Mouse (Mus musculus) embryonic stem cell, embryonic (primary cell): ENCODE results near the gene Cass4.

Experiments
- CTCF ChIA-PET, 4 experiments: fragments of 300-600 bp in 2 of 4; fragments of 350-600 bp in 2 of 4; sonication (Branson Sonifier 250); formaldehyde crosslinking; loops; one replicate each; lab custom pipeline; 2022; ENCODE audit warnings: inconsistent platforms in 2 of 4; lab: Charles Lee
- POLR2A ChIA-PET, 4 experiments: fragments of 300-600 bp in 2 of 4; fragments of 350-600 bp in 2 of 4; sonication (Branson Sonifier 250); formaldehyde crosslinking; loops; one replicate each; lab custom pipeline; 2022; ENCODE audit warnings: antibody characterized with exemption in 4 of 4, inconsistent platforms in 1 of 4; lab: Charles Lee

The Cass4 gene

GRCm38 (mm10) chr2:172406173-172406572, 12.6 kb downstream of the Cass4 start:
- POLR2A ChIA-PET = no interaction called here
- CTCF ChIA-PET = no interaction called here

- ChIA-PET CTCF (no interaction called here), POLR2A (interaction anchor here in 1 of 4 experiments (0.7 to 1.5 kb wide), 2 partner anchors 16 to 32 kb away, joined by 3 read pairs; no protein-coding TSS in a partner anchor)
These were observed 13.9 kb downstream of the Cass4 start for GRCm38 (mm10) chr2:172407499-172407898.

GRCm38 (mm10) chr2:172410686-172411085, 17.1 kb downstream of the Cass4 start:
- CTCF ChIA-PET = no interaction called here
- POLR2A ChIA-PET = interaction anchor here in 1 of 4 experiments (0.6 kb wide), 2 partner anchors 107 to 131 kb away, joined by 3 read pairs; no protein-coding TSS in a partner anchor

- CTCF ChIA-PET = interaction anchor here in 1 of 4 experiments (0.6 kb wide), 1 partner anchor 390 kb away, joined by 4 read pairs; no protein-coding TSS in a partner anchor
- POLR2A ChIA-PET = interaction anchor here in 1 of 4 experiments (0.6 kb wide), 1 partner anchor 107 kb away, joined by 3 read pairs; no protein-coding TSS in a partner anchor
These were observed 17.5 kb downstream of the Cass4 start for GRCm38 (mm10) chr2:172411091-172411490.

DNA sequence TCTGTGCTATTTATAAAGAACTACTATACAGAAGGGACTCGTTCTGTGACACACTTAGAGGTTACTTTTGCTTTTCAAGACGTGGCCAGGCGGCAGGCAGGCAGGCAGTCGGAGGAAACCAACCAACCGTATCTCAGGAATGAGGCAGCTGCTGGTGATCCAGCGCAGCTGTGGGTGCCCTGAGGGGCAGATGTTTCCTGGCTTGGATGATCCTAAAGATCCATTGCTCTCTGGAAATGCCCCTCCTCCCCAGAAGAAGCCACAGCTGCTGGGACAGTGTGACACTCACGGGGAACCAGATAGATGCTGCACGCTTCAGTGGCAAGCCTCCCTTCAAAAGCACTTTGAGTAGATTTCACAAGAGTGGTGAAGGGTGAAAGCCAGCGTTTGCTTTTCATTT, 18.9 kb downstream of the Cass4 start:
- POLR2A ChIA-PET = interaction anchor here in 2 of 4 experiments (0.6 to 1.3 kb wide), 3 partner anchors 25 to 1347 kb away, joined by 3 read pairs; no protein-coding TSS in a partner anchor
- CTCF ChIA-PET = no interaction called here

DNA sequence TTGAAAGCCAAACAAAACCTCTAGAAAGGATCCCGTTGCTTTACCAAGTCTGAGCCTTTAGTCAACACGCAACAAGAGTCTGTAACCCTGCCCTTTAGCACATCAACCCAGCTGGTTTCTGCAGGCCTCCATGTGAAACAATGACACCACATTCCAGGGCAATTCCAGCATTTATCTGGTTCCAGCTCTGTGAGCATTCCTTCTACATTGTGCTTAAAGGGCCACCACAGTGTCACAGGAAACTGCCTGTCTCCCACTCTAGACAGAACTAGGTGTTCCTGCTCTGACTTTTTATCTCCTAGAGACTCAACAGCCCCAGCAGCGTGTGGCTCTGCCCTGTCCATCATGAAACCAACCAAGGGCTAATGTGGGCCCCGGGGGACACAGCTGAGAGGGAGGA, 19.7 kb downstream of the Cass4 start:
- CTCF ChIA-PET = interaction anchor here in 1 of 4 experiments (0.6 kb wide), 1 partner anchor 727 kb away, joined by 3 read pairs; no protein-coding TSS in a partner anchor
- POLR2A ChIA-PET = interaction anchor here in 2 of 4 experiments (0.7 to 1.8 kb wide), 3 partner anchors 27 to 35 kb away, joined by 3 to 4 read pairs (median 3); partner anchors contain the start of gene Rtf2 (in 1 of the 2)

- CTCF ChIA-PET = interaction anchor here in 1 of 4 experiments (0.6 kb wide), 1 partner anchor 727 kb away, joined by 3 read pairs; no protein-coding TSS in a partner anchor
- POLR2A ChIA-PET = interaction anchor here in 1 of 4 experiments (1.8 kb wide), 2 partner anchors 10 to 26 kb away, joined by 4 to 9 read pairs; partner anchors contain the start of gene Rtf2
These were observed 20.3 kb downstream of the Cass4 start for GRCm38 (mm10) chr2:172413894-172414293.

DNA sequence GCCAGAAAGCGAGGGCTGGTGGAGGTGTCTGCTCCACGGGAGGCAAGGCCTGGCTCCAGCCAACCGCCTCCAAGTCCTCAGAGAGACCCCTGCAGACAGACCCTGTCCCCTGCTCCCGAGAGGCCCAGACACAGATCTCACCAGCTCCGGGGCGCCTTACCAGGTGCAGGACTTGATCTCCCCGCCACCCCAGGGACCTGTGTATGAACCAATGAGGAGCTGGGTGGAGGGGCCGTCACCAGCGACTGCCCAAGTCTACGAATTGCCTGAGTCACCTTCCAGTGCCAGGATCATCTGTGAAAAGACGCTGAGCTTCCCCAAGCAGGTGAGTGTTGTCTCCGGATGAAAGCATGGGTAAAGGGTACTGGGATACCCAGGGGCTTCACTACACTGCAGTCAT, 22.6 kb downstream of the Cass4 start:
- ChIA-PET POLR2A (interaction anchor here in 2 of 4 experiments (0.6 to 1.5 kb wide), 6 partner anchors 9 to 100 kb away, joined by 3 to 4 read pairs (median 3); partner anchors contain the start of genes Aurka (in 1 of the 2) and Cstf1 (in 1 of the 2)), CTCF (interaction anchor here in 1 of 4 experiments (1.2 to 1.5 kb wide), 2 partner anchors 38 to 62 kb away, joined by 3 to 4 read pairs; no protein-coding TSS in a partner anchor)

GRCm38 (mm10) chr2:172416876-172417275, 23.3 kb downstream of the Cass4 start:
- POLR2A ChIA-PET = interaction anchor here in 1 of 4 experiments (1.2 to 1.5 kb wide), 4 partner anchors 8 to 100 kb away, joined by 3 to 4 read pairs (median 3); partner anchors contain the start of genes Aurka and Cstf1
- CTCF ChIA-PET = interaction anchor here in 1 of 4 experiments (1.2 kb wide), 1 partner anchor 61 kb away, joined by 3 read pairs; no protein-coding TSS in a partner anchor

GRCm38 (mm10) chr2:172418208-172418607, 24.6 kb downstream of the Cass4 start:
- POLR2A ChIA-PET = interaction anchor here in 1 of 4 experiments (0.7 kb wide), 2 partner anchors 8 to 56 kb away, joined by 4 to 5 read pairs; no protein-coding TSS in a partner anchor
- CTCF ChIA-PET = interaction anchor here in 1 of 4 experiments (0.7 kb wide), 1 partner anchor 153 kb away, joined by 5 read pairs; no protein-coding TSS in a partner anchor

GRCm38 (mm10) chr2:172430609-172431008, 37.0 kb downstream of the Cass4 start:
- ChIA-PET CTCF (interaction anchor here in 1 of 4 experiments (0.6 kb wide), 1 partner anchor 9 kb away, joined by 11 read pairs; the partner anchor contains the start of gene Rtf2), POLR2A (interaction anchor here in 2 of 4 experiments (0.6 to 2.0 kb wide), 3 partner anchors 9 to 36 kb away, joined by 3 to 5 read pairs (median 4); partner anchors contain the start of gene Rtf2 (in 1 of the 2))

GRCm38 (mm10) chr2:172433746-172434145, 40.2 kb downstream of the Cass4 start:
- CTCF ChIA-PET = no interaction called here
- POLR2A ChIA-PET = no interaction called here

- ChIA-PET POLR2A (interaction anchor here in 2 of 4 experiments (0.8 to 1.5 kb wide), 2 partner anchors 50 to 59 kb away, joined by 3 read pairs; no protein-coding TSS in a partner anchor), CTCF (interaction anchor here in 1 of 4 experiments (0.6 kb wide), 1 partner anchor 12 kb away, joined by 3 read pairs; no protein-coding TSS in a partner anchor)
These were observed 43.9 kb downstream of the Cass4 start for GRCm38 (mm10) chr2:172437371-172437952.

- ChIA-PET POLR2A (interaction anchor here (0.6 to 3.6 kb wide), 55 partner anchors 9 to 349 kb away, joined by 3 to 23 read pairs (median 4); partner anchors contain the start of genes Aurka (in 3 of the 4), Cstf1 (in 3 of the 4), Cass4 (in 1 of the 4) and Fam210b (in 1 of the 4)), CTCF (interaction anchor here (0.6 to 2.2 kb wide), 22 partner anchors 9 to 1392 kb away, joined by 3 to 13 read pairs (median 5); partner anchors contain the start of genes Aurka (in 2 of the 4), Cstf1 (in 2 of the 4) and Mc3r (in 1 of the 4))
These were observed 46.4 kb downstream of the Cass4 start, which contains the start of gene Rtf2 for GRCm38 (mm10) chr2:172439843-172440639. Rtf2 (plus strand) TSS chr2:172440556.

DNA sequence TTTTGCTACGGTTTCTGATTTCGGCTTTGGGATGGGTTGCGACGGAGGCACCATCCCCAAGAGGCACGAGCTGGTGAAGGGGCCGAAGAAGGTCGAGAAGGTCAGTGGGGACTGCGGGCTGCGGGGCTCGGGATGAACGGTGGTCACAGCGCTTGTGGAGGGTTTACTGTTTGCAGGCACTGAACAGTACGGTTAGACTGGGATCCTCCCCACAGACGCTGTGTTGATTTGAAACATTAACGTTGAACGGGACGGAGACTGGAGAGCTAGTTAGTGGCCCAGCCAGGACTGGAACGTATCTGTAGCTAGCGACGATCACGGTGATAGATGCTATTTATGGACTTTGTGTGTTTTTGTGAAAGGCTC, 47.0 kb downstream of the Cass4 start:
- ChIA-PET POLR2A (interaction anchor here (0.7 to 3.6 kb wide), 38 partner anchors 11 to 221 kb away, joined by 3 to 23 read pairs (median 4); partner anchors contain the start of genes Aurka (in 3 of the 4), Cstf1 (in 3 of the 4), Fam210b (in 2 of the 4) and Cass4 (in 1 of the 4)), CTCF (interaction anchor here in 2 of 4 experiments (0.7 to 2.2 kb wide), 7 partner anchors 10 to 219 kb away, joined by 3 to 13 read pairs (median 5); partner anchors contain the start of genes Aurka (in 1 of the 2), Cstf1 (in 1 of the 2) and Mc3r (in 1 of the 2))

DNA sequence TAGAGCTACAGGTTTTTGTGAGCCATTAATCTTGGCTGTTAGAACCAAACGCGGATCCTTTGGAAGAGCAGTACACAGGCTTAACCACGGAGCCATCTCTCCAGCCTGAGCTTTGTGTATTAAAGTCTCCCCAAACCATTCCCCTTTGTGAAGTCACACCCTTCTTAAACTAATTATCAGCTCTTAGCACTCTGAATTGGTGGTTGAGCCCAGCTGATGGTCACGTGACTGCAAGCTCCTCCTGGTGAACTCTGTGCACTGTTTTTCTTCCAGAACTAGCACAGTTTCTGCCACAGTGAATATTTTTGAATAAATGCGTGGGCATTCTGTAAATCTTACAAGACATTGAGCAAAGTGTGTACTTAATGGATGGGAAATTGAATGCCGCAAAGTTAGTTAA, 47.6 kb downstream of the Cass4 start:
- ChIA-PET CTCF (interaction anchor here in 2 of 4 experiments (1.9 to 2.2 kb wide), 3 partner anchors 10 to 63 kb away, joined by 5 to 13 read pairs (median 8); no protein-coding TSS in a partner anchor), POLR2A (interaction anchor here (0.6 to 3.6 kb wide), 24 partner anchors 11 to 385 kb away, joined by 3 to 23 read pairs (median 4); partner anchors contain the start of genes Aurka (in 2 of the 4), Cstf1 (in 2 of the 4), Fam210b (in 2 of the 4) and Cass4 (in 1 of the 4))

GRCm38 (mm10) chr2:172445617-172446016, 52.0 kb downstream of the Cass4 start:
- CTCF ChIA-PET = interaction anchor here in 1 of 4 experiments (1.0 kb wide), 1 partner anchor 100 kb away, joined by 4 read pairs; the partner anchor contains the start of gene Fam210b
- POLR2A ChIA-PET = interaction anchor here in 3 of 4 experiments (0.8 to 1.3 kb wide), 5 partner anchors 9 to 95 kb away, joined by 3 to 4 read pairs (median 3); no protein-coding TSS in a partner anchor
